In the genomic region with DNA sequence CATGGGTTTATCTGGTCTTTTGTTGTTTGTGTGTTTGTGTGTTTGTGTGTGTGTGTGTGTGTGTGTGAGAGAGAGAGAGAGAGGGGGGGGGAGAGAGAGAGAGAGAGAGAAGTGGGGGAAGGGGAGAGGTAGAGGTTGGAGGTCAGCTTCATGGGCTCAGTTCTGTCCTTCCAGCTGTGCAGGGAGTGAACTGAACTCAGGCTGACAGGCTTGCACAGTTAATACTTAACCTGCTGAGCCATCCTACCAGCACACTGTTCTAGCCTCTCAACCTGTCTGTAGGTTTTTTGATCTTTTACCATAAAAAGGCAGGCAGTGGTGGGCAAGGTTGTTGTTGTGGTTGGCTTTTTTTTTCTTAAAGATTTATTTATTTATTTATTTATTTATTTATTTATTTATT, we compare ENCODE assay signal across 22 mouse cellular contexts.
"Had no signal": no experiment of that assay in that cellular context is flagged by ENCODE, and none has a peak within 500 bp of the region (broad histone marks: within the 10 kb centered on the region; RNA-seq: fewer than 3 reads in every experiment).

No protein-coding gene starts in this region.

- H3K36me3 ChIP-seq: limb, embryonic 10.5 days; limb, embryonic 13.5 days; liver, embryonic 12.5 days; liver, embryonic 15.5 days; neural tube, embryonic 12.5 days; neural tube, embryonic 15.5 days had no signal

- ATAC-seq: hindbrain, postnatal 0 days; inflammation-experienced regulatory T-cells, adult 6 months; intestine, embryonic 16.5 days; liver, embryonic 12.5 days had no signal

- H3K9ac ChIP-seq: limb, embryonic 13.5 days; liver, embryonic 12.5 days; liver, embryonic 15.5 days; neural tube, embryonic 12.5 days; neural tube, embryonic 15.5 days had no signal

- H3K27me3 ChIP-seq: limb, embryonic 13.5 days; liver, embryonic 15.5 days; neural tube, embryonic 12.5 days; neural tube, embryonic 15.5 days had no signal

- H3K27ac ChIP-seq: hindbrain, postnatal 0 days; limb, embryonic 10.5 days; limb, embryonic 13.5 days; liver, embryonic 12.5 days; liver, embryonic 15.5 days; neural tube, embryonic 12.5 days; neural tube, embryonic 15.5 days had no signal

- H3K4me1 ChIP-seq: liver, embryonic 12.5 days; liver, embryonic 15.5 days had no signal

- H3K4me2 ChIP-seq: limb, embryonic 13.5 days; liver, embryonic 12.5 days; liver, embryonic 15.5 days; midbrain, embryonic 11.5 days; neural tube, embryonic 12.5 days; neural tube, embryonic 15.5 days had no signal

- H3K9me3 ChIP-seq: limb, embryonic 10.5 days; limb, embryonic 13.5 days; liver, embryonic 12.5 days; liver, embryonic 15.5 days; neural tube, embryonic 15.5 days had no signal

- H3K4me3 ChIP-seq: layer of hippocampus, adult 2 months; limb, embryonic 10.5 days; limb, embryonic 13.5 days; liver, embryonic 12.5 days; liver, embryonic 15.5 days; neural tube, embryonic 12.5 days; neural tube, embryonic 15.5 days had no signal

- DNase-seq: layer of hippocampus, adult 9-11 months; liver; lung, adult 18-20 months; lung, postnatal 14 days; lung, postnatal 4 days; midbrain, embryonic 14.5 days; right cerebral cortex, postnatal 25 days; spleen, adult 18-20 months; thymus, adult 18-20 months; thymus, postnatal 14 days; thymus, postnatal 4 days had no signal
